Mouse (Mus musculus): ENCODE measurements at regions not wholly inside any gene's neighbourhood (a gene's known extent, or its start where the extent isn't known, plus 50 kb on each side); places are given as distances from the start of the nearest gene placed in this dataset.

GRCm38 (mm10) chr13:37503898-37504297 is 158.9 kb downstream of the Ly86 start:
- no peak for DNase-seq

- no peak for DNase-seq
Observed at GRCm38 (mm10) chr13:37504373-37504772, 159.4 kb downstream of the Ly86 start.

DNA sequence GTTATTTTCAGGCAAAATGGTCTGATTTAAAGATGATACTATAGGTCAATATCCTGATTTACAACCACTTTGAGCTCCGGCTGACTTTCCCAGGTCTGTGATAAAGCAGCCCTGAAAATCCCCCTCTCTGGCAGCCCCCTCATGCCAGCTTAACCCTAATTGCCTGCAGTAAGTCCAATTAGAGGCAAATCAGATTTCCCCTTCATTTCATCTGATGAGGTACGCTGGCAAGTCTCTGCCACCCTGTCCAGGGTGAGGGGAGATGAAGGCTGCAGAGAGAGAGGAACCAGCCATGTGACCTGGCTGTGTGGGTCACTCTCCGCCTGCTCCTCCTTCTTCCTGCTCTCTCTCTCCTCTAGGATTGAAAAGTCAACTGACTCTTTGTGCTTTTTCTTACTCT is 160.6 kb downstream of the Ly86 start:
- DNase-seq = no peak

DNA sequence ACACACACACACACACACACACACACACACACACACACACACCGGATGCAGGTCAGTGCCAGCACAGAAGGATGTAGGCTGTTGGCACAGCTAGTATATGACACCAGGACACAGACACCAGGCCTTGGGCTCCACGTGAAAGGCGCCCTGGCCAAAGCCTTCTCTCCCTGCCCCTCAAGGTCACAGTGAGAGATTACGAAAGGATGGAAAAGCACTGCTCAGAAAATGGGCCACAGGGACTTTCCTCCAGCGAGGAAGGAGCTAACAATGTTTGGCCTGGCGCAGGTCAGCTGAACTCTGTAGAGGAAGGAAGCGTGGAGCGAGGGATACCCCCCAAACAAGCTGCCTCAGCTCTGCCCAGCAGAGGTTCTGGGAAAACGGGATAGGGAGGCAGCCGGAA is 161.0 kb downstream of the Ly86 start:
- DNase-seq = no peak

- DNase-seq = no peak
Observed at GRCm38 (mm10) chr13:37506701-37507100, 161.7 kb downstream of the Ly86 start.

DNA sequence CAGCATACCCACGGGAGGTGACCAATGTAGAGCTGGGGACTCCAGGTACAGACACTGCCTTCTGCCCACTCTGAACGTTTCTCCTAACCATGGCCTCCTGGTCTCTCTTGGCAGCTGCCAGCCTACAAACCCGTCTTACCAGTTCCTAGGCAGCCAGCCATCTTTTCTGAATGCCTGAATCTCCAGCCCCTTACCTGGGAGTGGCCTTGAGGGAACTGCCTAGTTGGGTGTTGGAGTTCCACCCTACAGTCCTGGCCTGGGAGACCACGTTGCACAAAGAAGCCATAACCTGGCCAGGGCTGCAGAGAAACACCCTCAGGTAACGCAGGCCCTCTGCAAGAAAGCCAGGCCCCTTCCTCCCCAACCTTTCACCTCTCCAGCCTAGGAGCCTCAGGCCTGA is 162.1 kb downstream of the Ly86 start:
- DNase-seq = no peak

DNA sequence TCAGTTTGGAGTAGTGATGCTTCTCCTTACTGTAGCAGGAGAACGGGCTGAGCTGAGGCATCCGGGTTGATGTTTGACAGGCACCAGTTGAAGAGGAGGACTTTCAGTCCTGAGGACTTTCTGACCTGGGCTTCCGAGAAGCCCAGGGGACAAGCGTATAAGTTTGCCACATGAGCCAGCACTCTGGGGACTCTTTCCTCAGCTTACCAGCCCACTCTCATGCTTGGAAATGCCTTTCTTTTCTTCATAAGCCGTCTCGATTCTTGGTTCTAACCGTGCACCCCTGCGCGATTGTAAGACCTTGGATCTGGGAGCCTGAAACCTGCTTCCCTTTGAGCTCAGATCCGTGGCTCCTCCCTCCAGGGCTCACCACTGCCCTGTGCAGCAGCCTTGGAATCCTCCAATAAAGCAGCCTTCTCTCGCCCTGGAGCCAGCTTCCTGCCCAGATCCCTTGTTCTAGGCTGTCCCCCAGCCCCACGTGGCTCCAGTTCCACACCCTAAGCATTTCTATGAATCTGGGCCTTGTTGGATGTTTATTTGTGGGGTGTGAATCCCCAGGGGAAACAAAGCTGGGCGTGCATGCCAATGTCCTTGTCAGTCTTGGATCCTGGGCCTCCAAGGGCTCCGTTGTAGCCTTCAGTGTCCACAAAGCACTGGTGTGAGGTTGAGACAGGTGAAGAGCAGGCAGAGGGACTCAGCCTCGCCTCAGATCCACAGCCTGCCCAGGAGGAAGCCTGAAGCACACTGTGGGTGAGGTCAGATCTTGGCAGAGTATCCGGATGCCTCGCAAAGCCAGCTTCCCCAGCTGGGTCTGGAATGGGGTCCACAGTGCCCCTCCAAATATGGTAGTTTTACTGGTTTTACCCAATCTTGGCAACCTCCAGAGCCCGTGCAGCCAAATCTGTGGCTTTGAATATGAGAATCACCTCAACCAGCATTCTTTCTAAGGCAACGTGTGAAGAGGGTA is 163.7 kb downstream of the Ly86 start:
- no peak for DNase-seq

GRCm38 (mm10) chr13:37509352-37509851 is 164.4 kb downstream of the Ly86 start:
- DNase-seq = no peak

DNA sequence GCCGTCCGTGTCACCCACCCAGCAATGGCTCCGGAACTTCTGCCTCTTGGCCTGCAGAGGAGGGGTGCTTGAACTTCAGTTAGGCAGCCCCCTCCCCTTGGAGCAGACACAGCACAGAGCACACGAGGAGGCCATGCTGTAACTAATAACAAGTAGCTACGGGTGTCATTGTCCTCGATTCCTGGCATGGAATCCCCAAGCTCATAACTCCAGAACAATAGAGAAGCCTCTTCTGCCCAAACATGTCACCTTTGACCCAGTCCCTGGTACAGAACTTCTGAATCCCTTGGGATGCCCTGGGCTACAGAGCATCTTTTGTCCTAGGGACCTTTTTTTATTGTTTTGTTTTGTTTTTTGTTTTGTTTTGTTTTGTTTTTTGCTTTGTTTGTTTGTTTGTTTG is 165.5 kb downstream of the Ly86 start:
- no peak for DNase-seq

DNA sequence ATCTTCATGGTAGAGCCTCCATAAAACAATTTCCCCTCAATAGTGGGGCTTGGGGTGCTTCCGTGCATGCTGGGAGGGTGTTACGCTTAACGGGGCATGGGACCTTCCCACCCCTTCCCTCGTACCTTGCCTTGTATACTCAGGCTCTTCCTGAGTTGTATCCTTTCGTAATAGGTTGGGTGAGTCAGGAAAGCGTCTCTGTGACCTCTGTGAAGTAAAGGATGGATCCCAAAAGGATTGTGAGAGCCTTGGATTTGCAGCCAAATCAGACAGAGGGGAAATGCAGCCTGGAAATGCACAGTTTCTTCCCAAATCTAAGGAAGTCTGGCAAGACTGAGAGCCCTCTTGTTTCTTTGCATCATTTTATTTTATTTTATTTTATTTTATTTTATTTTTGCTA is 166.0 kb downstream of the Ly86 start:
- no peak for DNase-seq

- no peak for DNase-seq
Observed at GRCm38 (mm10) chr13:37511406-37511805, 166.4 kb downstream of the Ly86 start.

DNA sequence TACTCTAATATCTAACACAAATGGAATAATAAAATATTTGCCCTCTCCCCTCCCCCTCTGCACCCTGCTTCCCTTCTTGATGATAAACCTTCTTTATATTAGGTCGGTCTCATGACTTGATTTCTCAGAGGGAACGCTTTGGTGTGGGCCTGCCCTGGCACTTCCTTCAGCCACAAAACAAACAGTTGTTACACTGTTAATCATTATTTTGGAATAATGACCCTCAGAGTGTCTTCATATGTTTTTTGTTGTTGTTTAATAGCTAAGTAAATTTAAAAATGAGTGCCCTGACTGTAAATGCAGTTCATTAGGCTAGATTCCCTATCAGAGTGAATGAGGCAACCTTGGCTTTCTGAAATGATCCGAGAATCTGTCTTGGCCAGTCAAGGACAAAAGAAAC is 167.8 kb downstream of the Ly86 start:
- DNase-seq = no peak

DNA sequence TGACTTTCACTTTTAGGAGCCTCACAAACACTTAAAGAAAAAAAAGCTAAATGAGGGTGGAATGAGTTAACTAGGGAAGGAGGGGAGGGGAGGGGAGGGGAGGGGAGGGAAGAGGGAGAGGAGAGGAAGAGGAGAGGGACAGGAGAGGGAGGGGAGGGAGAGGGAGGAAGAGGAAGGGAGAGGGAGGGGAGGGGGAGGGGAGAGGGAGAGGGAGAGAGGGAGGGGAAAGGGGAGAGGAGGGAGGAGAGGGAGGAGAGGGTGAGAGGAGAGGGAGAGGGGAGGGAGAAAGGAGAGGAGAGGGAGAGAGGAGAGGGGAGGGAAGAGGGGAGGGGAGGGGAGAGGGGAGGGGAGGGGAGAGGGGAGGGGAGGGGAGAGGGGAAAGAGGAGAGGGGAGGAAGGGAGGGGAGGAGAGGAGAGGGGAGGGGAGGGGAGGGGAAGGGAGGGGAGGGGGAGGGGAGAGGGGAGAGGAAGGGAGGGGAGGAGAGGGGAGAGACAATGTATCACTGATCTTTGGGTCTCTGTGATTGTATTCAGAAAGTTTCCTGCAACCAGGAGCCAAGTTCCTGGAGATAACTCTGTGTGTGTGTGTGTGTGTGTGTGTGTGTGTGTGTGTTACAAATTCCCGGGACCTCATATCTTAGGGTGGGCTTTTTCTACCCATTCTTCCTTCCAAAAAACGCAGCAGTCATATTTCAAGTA is 168.3 kb downstream of the Ly86 start:
- no peak for DNase-seq

GRCm38 (mm10) chr13:37513905-37514607 is 169.0 kb downstream of the Ly86 start:
- DNase-seq = peak; percentile 9

DNA sequence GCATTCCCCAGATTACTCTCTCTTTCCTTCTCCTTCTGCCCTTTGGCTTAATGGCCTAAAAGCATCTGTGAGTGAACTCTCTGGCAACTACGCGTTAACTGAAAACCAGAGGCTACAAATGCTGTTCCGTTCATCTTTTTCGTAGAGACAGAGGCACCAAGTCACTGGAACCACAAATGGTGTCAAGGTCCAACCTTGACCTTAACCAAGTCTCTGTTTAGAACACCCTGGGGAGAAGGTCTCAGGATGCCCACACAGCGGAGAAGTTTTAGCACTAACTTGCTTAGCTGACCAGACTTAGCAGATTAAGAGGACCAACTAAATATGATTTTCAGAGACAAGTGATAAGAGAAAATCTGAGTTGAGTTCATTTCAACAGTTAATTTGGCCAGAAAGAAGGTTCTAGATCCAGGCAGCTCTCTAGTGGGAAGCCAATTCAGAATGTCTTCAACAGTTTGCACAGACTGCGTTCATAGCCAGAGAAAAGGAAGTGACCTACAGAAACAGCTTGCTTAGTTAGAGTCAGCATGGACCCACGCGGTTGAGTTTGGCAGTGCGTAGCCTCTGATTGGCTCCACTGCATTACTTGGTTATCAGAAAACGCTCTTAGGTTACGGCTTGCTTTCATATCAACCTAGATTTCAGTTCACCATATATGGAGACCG is 169.8 kb downstream of the Ly86 start:
- DNase-seq = no peak

DNA sequence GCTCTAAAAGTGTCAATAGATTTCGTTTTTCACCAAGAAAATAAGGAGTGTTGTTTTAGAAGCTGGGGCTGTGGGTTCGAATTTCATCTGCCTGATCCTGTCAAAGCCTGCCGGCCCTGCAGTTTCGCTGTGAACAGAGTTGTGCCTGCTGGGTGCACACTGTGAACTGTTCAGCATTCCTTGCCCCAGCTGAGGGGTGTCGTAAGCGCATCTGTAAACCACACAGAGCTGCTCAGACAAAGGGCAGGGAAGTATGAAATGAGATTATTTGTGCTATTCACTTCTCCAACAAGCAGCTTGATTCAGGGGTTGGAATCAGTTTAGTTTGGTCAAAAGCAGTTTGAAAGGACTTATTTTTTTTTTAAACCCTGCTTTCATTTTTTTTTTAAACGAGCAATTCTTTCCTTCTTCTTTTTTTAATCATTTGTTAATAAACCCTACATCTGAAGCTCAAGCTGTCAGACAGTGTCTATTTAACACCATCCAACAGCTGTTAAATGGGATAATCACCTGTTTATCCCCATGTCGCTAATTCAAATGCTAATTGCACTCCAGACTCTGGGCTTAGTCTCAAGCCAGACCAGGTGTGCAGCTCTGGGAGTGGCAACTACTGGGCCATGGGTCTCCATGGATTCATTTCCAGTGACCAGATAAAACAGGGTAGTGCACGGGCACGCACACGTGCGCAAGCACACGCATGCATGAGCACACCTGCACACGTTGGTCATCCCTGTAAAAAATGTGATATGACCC is 172.2 kb downstream of the Ly86 start:
- DNase-seq = no peak

GRCm38 (mm10) chr13:37519948-37520347 is 174.9 kb downstream of the Ly86 start:
- no peak for DNase-seq

GRCm38 (mm10) chr13:37525097-37525726 is 180.2 kb downstream of the Ly86 start:
- no peak for DNase-seq

DNA sequence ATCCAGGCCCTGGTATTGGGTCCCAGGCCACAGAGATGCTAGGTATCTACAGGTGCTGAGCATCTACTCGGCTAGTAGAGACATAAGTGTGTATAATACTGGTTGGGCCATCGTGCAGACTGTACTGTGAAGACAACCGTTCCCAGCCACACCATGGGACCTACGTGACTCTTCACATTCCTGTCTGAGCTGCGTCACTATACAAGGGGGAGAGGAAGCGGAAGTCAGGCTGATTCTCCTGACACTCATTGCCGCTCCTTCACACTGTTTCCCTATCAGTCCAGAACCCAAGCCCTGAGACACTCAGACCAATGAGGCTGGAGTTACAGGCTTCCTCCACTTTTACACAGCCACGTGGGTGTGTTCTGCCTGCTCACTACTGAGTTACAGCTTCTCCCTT is 181.1 kb downstream of the Ly86 start:
- no peak for DNase-seq

- no peak for DNase-seq
Observed at GRCm38 (mm10) chr13:37528380-37528779, 183.4 kb downstream of the Ly86 start.

- no peak for DNase-seq
Observed at GRCm38 (mm10) chr13:37528876-37529275, 183.9 kb downstream of the Ly86 start.

Measured in cerebellum, adult 11 months (tissue).